Mouse (Mus musculus) cerebellum, adult 18-20 months (tissue): Measurements from ENCODE around the gene Gm5767.

Experiments used
- DNase-seq, 2 experiments: peaks; one replicate each; pipeline ENCODE4 v3.0.0; 2021

Gm5767 gene

DNA sequence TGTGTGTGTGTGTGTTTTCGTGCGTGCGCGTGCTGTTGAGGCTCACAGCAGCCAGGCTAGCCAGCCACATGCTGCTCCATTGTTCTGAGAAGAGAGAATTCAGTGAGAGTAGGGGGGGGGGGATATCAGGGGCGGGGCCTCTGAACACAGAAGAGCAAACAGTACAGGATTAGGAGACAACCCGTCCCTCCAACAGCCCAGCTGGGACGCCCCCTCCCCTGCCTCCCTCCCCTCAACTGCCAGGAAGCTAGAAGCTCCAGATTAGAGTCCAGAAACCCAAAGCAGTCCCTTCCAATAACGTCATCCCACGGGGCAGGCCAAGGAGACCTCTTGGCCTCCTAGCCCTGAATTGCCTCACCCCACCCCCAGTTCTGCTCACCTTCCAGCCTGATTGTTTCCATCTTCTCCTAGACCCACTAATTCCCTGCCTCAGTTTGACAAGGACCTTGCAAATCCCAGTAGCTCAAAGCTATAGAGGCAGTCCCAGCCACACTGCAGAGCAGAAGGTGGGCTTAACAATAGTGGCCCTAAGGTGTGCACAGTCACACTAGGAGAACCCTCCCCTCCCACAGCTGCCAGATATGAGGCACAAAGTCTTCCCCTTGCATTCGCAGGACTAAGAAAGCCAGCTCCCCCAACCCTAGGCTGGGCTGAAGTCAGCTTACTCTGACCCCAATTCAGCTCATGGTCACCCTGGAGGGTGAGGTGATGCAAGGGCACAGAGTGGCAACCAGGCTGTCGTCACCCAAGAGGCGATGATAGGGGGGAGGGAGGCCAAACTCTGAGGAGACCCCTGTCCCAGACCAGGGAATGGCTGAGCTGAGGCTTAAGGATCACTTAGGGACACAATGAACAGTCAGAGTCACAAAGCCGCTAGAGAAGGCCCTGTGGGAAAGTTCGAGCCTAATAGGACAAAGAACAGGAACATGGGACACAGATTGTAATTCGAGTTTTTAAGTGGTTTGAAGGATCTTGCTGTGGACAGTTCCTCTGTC is 10.2 kb upstream of the Gm5767 start:
- no peak for DNase-seq

DNA sequence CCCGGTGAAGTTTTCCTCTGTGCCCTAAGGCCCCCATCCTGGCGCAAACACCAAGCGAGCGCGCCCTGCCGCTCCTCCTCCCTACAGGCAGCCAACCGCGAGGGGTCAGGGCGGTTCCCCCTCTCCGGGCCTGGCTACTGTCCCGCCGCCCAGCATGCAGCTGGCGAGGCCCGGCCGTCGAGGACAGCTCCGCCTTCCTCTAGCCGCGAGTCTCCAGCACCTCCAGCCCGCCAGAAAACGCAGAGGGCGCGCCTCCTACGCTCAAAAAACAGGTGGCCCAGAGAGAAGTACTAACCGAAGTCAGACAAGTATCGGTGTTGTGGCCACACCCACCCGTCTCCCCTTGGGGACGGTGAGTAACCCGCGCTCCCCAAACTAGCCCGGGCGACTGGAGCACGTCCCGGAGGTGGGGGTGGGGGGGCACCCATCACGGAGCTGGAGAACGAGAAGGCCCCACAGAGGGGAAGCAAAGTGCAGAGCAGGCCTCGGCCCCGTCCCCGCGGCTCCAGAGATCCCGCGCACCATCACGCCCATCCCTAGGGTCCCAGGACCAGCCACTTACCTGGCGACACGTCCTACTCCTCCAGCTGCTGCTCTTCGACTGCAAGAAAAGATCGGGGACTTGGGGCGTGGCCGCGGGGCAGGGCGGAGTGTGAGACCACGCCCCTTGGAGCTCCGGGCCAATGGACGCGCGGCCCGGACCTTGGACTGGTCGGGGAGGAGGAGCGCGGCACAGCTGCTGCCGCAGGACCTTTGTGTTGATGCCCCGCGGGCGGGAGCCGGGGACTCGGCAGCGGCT is 8.8 kb upstream of the Gm5767 start, which contains the start of gene Carhsp1:
Gene Carhsp1, minus strand, starts transcription at position 605 of the 799 bp plus-strand sequence.
- peak; percentile 67 for DNase-seq

DNA sequence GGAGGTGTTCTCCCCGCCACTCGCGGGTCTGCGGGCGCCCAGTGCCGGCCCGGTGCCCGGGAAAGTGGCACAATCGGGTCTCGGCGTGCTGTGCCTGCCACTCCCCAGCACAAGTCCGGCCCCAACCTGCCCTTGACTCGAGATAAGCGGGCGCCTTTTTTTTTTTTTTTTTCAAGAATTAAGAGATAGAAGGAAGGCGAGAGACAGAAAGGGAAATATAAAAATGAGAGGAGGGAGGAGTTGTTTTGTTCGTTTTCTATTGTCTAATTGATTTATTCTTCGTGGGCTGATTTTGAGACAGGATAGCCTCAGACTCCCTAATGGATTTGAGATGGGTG is 8.3 kb upstream of the Gm5767 start:
- no peak for DNase-seq

DNA sequence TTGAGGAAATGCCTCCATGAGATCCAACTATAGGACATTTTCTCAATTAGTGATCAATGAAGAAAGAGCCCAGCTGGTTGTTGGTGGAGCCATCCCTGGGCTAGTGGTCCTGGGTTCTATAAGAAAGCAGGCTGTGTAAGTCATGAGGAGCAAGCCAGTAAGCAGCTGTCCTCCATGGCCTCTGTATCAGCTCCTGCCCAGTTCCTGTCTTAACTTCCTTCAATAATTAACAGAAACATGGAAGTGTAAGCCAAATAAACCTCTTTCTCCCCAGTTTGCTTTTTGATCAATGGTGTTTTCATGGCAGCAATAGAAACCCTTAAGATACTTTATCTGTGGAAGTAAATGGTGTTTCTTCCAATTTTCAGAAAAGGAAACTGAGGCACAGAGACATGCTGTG is 7.8 kb upstream of the Gm5767 start:
- no peak for DNase-seq

DNA sequence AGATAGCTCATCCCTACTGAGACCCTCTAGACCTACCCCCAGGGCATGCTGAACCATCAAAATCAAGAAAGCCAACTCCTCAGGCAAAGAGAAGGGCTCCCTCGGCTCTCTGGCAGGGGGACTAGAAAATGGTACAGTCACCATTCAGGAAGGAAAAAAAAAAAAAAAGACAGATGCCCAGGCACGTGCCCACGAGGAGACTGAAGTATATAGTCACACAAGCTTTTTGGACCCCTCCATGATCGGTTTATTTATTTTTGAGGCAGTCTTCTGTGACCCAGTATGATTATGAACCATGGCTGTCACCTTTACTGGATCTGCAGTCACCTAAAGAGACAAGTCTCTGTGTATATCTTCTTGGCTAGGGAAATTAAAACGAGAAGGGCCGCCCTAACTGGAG is 7.2 kb upstream of the Gm5767 start:
- no peak for DNase-seq

DNA sequence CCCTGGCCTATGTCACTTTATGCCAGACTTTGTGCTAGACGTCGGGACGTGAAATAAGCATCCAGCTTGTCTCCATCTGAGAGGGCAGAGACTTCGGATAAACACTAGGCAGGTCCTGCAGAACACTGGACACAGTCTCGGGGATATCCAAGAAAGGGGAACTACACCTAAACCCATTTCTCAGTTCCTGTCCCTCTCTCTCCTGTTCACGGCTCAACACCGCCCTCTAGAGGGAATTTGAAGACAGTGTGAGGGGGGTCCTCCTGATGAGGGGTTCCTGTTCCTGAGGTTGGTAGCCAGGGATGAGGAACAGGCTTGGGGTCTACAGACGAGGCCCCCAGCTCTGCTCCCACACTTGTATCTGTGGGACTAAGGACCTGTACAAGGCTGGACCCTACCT is 6.4 kb upstream of the Gm5767 start:
- DNase-seq: no peak

DNA sequence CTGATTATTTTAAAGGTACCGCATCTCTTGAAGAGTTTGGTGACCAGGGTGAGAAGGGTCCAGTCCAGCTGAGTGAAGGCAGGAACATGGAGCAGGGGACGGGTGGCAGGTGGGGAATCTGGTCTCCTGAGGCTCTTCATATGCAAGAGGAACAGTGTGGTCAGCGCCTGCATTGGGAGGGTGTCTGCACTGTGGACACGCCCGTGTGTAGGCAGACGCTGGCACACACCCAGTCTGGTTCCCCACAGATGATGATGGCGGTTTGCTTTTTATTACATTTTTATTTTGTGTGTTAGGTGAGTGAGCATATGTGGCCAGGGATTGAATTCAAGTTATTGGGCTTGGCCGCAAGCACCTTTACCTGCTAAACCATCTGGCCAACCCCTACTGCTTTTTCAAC is 5.0 kb upstream of the Gm5767 start:
- DNase-seq: no peak

DNA sequence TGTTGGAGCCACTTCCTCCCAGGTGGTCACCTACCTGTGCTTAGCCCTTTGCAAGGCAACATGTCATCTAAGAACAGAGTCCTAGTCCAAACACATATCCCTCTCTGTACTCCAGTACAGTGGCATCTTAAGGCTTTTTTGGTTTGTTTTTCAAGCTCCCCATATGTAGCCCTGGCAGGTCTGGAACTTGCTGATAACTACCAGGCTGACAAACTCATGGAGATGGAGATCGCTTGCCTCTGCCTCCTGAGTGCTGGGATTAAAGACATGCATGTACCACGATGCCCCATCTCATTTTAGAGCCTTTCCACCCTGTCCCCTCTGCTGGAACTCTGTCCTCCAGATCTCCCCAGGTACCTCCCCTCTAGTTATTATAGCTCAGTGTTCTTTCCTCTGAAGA is 4.3 kb upstream of the Gm5767 start:
- no peak for DNase-seq

DNA sequence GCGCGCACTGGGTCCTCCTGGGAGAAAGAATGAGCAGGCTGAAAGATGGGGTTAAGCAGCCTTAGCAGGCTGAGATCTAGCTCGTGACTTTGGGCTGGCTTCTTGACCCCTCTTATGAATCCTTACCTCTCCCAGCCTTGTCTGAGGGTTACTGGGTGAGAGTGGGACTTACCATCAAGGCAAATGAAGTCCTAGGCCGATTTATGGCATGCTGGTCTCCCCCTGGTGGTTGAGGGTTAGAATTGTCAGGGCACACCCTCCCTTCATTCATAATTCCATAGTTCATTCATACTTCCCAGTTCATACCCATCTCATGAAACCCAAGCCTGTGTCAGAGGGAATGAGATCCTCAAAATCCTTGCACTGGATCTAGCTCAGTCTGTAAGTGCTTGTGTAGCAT is 3.8 kb upstream of the Gm5767 start:
- DNase-seq: peak; percentile 44 to 57

DNA sequence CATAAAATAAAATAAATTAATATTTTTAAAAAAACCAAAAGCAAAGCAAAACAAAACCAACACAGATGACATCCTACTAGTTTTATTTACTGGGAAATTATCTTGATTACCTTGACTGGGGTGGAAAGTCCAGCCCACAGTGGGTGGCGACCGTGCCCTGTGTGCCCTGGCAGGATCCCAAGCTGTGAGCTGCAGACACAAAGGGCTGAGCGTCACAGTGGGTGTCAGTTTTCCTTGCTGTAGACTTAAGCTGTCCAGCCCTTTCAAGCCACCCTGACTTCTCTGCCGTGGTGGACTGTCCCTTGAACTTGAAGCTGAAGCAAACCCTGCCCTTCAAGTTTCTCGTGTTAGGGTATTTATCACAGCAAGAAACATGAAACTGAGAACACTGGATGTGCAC is 2.5 kb upstream of the Gm5767 start:
- no peak for DNase-seq

DNA sequence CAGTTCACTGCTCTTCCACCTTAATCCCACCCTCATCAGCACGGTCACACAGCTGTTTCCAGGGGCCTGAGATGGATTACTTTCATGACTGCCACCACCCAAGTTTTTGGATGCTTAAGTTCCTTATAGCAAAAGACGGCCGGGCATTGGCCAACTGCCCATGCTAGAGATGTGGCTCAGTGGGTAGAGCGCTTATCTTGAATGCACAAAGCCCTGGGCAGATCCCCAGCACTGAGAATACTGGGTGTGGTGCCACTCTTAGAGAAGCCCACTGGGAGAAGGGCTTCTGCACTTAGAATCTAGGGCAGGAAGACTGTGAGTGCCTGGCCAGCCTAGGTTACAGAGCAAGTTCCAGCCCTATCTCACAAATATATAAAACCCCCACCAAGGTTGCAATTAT is 1.9 kb upstream of the Gm5767 start:
- no peak for DNase-seq

DNA sequence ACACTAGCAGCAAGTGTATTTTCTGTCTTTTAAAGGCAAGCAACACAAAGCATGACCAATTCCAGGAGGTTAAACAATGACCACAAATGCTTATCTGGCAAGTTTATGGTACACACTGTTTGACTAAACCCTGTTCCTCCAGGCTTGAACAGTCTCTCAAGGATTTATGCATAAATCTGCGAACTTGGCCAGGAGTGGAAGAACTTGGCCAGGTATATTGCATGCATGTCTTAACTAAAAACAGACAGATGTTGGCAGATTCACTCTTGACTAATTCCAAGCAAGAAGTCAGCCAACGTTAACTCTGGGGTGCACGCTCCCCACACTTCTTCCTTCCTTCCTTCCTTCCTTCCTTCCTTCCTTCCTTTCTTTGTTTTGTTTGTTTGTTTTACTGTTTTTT is 790 bp upstream of the Gm5767 start:
- DNase-seq: no peak

DNA sequence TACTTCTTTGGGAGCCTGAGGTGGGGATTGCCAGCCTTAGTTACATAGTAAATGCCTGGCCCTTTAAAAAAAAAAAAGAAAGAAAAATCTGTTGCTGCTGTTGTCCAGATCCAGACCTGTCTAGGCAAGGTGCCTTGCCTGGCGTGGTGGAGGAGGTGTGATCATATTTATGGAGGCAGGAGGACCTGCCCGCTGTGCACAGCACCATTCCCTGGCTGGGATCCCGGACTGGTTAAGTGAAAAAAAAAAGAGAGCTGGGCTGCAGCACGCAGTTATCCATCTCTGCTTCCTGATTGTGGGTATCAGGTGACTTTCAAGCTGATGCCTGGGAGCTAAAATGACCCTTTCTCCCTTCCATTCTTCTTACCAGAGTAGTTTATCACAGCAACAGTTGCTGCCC is 4.5 kb downstream of the Gm5767 start:
- peak; percentile 68 for DNase-seq

DNA sequence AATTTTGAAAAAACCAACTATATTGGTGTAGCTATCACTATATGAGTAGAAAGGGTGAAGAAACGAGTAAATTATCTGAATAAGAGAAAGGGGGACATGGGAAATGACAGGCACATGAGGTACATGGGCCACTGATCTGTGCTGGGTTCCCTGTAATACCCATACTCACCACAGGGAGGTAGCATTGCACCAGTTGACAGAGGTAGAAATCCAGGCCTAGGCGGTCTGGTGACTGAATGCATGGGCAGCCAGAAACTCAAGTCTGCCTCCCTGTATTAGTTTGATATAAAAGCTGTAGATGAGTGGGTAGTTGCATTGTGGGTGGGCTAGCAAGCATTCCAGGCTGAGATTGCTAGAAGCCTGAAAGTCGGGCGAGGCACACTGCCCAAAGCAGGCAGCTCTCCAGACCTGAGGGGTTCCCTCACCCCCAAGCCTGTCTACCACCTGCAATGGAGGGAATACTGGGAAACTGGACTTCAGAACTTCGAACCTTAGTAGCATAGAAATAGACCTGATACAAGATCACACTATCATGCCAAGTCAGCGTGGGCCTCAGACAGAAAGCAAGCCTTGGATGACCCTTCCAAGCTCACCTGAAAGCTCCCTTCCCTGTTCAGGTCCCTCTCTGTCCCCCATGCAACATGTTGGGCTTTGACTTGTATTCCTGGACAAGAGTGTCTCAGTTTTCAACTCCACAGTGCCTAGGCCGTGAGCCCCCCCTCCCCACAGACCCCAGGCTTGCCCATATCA is 5.7 kb downstream of the Gm5767 start:
- peak; percentile 78 to 80 for DNase-seq

DNA sequence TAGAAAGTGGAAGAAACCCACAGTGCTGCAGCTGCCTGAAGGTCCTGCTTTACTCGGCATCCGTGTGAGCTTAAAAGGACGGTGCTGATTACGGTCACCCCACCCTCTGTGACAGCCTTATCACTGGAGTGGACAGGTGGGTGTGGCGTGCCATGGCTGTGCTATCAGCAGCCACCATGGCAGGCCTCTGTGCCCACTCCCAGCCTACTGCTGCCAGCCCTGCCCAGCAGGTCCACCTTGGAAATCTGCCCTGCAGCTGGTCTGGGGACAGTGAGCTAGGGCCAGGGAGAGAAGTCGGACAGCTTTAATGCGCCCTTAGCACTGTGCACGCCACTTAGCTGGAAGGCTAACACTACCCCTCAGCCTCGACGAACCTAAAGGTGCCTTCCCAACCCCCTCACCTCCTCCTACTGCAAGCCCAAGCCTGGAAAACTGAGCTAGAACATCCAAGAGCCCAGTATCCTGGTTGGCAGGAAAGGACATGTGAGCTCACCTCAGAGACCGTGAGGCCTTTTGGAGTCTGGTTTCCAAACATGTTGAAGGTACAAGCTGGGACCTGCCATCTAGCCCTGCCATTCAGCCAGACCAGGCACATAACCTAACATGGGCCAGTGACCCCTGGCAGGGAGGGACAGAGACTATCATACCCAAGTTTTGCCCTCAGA is 6.4 kb downstream of the Gm5767 start:
- DNase-seq: no peak

DNA sequence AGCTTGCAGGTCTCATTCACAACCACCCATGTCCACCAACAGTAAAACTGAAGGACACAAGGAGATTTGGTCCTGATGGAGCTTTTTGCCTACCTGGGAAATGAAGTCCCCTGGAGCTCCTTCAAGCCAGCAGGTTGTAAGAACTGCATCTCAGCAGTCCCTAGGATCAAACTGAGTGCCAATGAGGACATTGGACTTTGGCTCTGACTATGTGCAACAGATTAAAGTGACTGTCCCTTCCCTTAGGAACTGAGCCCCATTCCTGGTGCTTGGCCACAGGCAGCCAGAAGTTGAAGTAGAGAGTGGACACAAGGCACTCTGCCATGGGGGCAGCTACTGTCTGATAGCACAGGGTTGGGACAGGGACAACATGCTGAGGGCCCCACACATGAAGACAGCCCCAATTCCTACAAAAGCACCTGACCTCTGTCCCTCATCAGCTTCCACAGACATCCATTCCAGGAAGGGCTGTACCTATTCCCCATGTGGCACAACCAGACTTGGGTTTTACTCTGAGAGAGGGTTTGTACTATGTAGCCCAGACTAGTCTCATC is 7.1 kb downstream of the Gm5767 start:
- no peak for DNase-seq

DNA sequence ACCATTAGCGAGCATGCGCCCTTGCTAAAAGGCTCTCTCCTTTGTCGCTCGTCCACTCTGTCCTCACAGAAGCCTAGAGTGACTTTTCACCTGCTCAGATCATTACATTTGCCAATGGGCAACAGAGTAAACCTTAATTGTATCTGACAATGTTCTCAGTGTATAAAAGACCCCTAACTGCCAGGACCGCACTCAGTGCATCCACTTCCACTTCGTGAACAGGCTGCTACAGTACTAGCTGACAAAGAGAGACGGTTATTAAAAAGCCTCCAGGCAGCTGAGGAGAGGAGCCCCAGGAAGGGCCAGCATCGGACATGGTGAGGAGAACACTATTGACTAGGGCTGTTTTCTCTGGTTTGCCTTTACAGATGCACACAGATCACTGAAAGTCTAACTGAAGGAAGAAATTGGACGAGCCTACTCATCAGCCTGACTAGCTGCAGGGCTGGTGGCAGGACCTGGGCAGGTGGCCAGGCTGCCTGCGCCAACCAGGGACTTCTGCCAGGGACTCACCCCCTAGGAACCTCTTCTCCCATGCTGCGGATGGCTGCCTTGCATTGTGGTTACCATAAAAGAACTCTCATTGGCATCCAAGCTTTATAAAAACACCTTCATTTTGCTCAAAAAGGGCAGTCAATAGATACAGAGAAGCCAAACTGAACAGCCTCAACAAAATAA is 9.5 kb downstream of the Gm5767 start:
- DNase-seq: peak; percentile 92 to 94

DNA sequence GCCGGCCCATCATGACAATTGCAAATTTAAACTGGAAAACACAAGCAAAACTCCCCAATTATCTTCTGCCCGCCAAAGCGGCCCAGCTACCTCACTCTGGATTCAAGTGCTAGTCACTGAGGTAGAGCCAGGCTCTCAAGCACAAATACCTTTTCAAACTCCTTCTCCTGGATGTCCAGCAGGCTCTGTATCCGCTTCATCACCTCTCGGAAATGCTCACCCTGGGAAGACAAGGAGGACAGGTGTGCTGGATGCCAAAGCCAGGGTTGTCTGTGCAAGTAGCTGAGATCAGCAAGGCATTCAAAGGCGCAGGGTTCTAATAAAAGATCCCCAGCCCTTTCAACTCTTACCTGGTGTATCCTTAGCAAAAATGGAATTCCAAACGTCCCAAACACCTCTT is 10.6 kb downstream of the Gm5767 start:
- DNase-seq: peak; percentile 49 to 60

DNA sequence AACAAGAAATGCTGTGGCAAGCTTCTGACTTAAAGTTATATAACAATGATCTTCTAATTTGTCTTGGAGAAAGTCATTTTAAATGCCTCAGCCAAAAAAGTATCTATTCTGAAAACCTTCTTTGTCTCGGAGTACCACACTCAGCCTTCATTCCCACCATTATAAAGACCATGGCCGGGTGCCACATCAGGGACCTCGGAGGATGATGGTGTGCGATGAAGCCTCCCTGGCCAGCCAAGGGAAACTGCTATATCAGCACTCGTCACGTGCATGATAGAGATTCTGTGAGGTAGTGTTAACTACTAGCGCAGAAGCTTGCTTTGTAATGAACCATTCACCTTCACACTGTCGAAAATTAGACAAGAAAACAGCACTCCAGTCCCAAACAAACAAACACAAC is 19.0 kb downstream of the Gm5767 start:
- DNase-seq: no peak

DNA sequence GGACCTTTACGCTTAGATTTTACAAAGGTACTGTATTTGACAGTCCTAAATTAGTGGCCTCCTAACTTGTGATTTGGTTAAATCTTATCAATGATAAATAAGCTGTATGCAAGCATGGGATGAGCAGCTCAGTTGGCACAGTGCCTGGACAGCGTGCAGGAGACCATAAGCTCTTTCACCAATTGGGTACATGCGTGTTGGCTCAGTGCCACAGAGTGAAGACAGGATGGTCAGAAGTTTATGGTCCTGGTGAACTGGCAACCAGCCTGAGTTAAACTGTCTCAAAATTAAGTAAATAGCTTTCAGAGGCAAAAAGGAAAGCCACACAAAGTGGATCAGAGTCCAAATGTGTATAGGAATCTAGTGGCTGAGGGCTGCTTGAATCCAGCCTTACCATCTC is 20.0 kb downstream of the Gm5767 start:
- no peak for DNase-seq

DNA sequence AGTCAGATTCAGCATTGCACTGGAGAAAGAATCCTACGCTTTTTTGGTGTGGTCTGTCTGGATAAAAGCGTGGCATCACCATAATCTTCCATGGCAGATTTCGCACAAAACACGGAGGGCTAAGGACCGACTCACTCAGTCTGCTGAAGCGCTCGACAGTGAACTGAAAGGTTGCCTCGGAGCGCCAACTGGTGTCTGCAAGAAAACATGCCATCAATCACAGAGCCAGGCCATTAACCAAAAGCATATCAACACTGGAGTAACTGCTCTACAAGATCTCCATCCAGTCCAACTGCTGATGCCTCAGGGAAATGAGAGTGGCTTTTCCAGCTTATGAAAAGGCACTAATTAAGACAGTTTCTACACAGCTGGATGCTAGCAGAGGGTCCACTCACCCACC is 31.4 kb downstream of the Gm5767 start:
- DNase-seq: peak; percentile 31 to 33

DNA sequence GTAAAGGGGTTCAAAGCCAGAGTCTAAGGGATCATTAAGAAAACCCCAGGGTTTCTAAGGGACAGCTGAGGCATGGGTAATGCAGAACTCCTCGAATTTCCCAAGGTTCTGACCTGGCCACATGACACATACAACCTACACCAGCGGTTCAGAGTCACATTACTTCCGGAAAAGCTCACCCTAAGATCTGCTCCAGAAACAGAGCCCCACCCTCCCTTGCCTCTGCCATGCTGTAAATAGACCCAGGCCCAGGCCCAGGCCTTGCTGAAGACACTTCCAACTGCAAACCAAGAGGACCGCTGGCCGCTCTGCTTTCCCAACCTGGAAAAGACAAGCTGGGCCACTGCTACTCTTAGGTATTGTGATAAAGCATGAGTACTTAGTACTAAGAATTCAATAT is 34.3 kb downstream of the Gm5767 start:
- DNase-seq: no peak
